Mouse (Mus musculus) cerebellum, adult 2 months (tissue): ENCODE measurements around the gene Anapc4. TPM values are rescaled to one million over a fixed set of nuclear protein-coding genes. Genes with fewer than 3 reads are reported as not detected.
A peak's percentile ranks its signal among the peaks of the same experiment; 100 is the strongest.

Experiments
- DNase-seq, 2 experiments: peaks; one replicate each; pipeline ENCODE4 v3.0.0; 2021
- H3K27ac ChIP-seq: fragments of 200-500 bp; 2 replicates; pipeline ENCODE4 v1.5.1; 2012; ENCODE audit warnings: low read length, control low read depth, inconsistent platforms; ENCODE audit not compliant: insufficient read depth
- H3K27me3 ChIP-seq: fragments of 200-500 bp; 2 replicates; pipeline ENCODE4 v1.6.1; 2012; ENCODE audit warnings: inconsistent platforms, mild to moderate bottlenecking, low read length, moderate library complexity; ENCODE audit not compliant: control insufficient read depth, insufficient read depth
- H3K4me1 ChIP-seq: fragments of 200-500 bp; 2 replicates; pipeline ENCODE4 v1.6.1; 2011; ENCODE audit warnings: low read length; ENCODE audit not compliant: control insufficient read depth, insufficient read depth
- H3K4me3 ChIP-seq: fragments of 200-500 bp; replicated peaks from 2 replicates; pipeline ENCODE3; 2011; ENCODE audit warnings: mild to moderate bottlenecking, low read depth, low read length, control low read depth; ENCODE audit not compliant: insufficient read depth
- CTCF ChIP-seq: fragments of 200-500 bp; IDR thresholded peaks from 2 replicates; pipeline ENCODE4 v1.5.1; 2011; ENCODE audit warnings: low read depth, mild to moderate bottlenecking, control low read depth, low read length, moderate library complexity, borderline replicate concordance; ENCODE audit not compliant: insufficient read depth
- POLR2A ChIP-seq: fragments of 200-500 bp; IDR thresholded peaks from 2 replicates; pipeline ENCODE4 v1.6.1; 2011; ENCODE audit warnings: low read length, control low read depth, borderline replicate concordance; ENCODE audit not compliant: insufficient read depth
- WGBS: fragments of 180-500 bp; shearing (Covaris S2); methylation state at CpG from one replicate; pipeline ENCODE4 v1.1.7; 2018; 5-methylcytosine and 5-hydroxymethylcytosine counted together
- polyA plus RNA-seq: library from polyadenylated mRNA; depleted of rRNA; stranded (reverse); fragments of >200 nt; gene quantifications from 2 replicates; pipeline ENCODE4 v1.2.3, GENCODE M21; 2012; rRNA removed

The Anapc4 gene
- polyA plus RNA-seq, result 111 and 117 TPM in 2 replicates

DNA sequence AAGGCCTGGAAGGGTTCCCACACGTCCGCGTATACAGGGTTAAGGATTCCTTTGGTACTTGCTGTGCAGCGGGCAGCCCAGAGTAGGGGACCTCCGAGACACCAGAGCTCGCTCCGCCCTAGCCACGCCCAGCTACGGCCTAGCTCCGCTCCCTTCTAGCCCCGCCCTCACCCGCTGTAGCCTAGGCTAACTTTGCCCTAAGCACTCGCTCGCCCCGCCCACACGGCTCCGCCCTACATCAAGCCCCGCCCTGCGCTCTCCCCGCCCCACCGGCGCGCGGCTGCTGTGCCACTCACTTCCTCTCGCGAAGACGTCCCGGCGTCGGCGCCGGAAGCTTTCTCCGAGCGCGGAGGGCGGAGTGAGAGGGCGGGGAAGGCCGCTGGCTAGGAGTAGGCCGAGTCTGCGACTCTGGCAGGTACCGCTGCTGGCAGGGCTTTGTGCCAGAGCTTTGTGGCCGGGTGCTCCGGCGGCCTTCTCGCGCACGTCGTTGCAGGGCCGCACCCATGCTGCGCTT lies at the start of gene Anapc4:
Anapc4 (plus strand) TSS at position 252 of the 514 bp plus-strand sequence.
- Histone ChIP-seq H3K27ac (peak within 1 kb of the TSS; percentile 55), H3K4me3 (peak within 1 kb of the TSS; percentile 66), H3K4me1 (peaks cover 5% of the 10 kb centered on the region; the same call in 1 of the 2 replicates), H3K27me3 (no peaks in the 10 kb centered on the region)
- peak; percentile 99 for DNase-seq
- TF ChIP-seq POLR2A, result peak; percentile 73
- no peak for TF ChIP-seq CTCF
- WGBS, result under 1% methylated on average over 50 of the region's 50 CpGs

DNA sequence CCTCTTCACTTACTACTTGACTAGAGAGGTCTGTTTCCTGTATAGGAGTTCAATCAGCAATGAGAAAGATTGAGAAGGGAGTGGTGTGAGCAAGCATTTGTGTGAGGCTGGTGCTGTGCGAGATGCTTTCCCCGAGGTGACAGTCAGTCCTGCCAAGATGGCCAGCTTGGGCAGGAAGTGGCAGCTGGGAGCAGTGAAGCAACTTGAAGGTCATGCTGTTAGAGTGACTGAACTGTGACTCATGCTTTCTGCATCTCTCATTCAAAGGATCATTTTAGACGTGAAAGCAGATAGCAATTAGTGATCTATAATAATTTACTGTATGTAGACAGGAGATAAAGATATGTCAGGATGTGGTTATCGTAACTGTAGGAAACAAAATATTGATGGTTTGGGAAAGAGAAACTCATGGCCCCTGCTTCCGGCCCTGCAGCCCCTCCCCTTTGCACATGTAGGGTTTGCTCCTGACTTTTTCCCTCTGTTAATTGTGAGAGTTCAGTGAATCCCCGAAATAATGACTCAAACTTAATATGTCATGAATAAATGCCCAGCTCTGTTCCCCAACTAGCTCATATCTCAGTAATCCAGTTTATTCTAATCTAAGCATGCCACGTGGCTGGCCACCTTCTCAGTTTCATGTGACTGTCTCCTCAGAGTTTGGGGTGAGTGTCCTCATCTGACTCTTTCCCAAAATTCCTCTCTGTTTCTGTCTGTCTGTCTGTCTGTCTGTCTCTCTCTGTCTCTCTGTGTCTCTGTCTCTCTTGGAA lies 47.1 kb upstream of the Anapc4 start:
- 57% methylated on average over 7 of the region's 7 CpGs for WGBS
- TF ChIP-seq POLR2A, result no peak
- no peak for TF ChIP-seq CTCF
- Histone ChIP-seq H3K4me1 (no peaks in the 10 kb centered on the region), H3K27me3 (no peaks in the 10 kb centered on the region), H3K4me3 (no peak overlapping the region), H3K27ac (no peak overlapping the region)
- DNase-seq, result no peak

DNA sequence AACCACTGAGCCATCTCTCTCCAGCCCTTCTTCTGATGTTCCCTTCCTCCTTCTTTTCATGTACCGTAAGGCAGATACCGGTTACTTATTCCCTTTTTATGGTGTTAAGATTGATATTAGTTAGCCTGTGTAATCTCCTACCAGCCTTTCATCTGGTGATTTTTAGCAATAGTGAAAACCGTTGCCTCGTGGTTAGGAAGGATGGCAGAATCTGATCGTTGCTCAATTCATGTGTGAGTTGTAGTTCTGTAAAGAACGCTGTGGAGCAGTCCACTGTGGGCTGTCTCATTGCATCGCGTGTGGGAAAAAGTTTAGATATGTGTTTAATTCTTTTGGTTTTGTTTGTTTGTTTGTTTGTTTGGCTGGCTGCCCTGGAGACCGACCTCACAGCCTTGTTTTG lies 40.6 kb upstream of the Anapc4 start:
- DNase-seq, result no peak
- 92% methylated on average over 9 of the region's 9 CpGs for WGBS
- Histone ChIP-seq H3K27me3 (no peaks in the 10 kb centered on the region), H3K4me1 (no peaks in the 10 kb centered on the region), H3K27ac (no peak overlapping the region), H3K4me3 (no peak overlapping the region)
- TF ChIP-seq CTCF (no peak), POLR2A (no peak)

DNA sequence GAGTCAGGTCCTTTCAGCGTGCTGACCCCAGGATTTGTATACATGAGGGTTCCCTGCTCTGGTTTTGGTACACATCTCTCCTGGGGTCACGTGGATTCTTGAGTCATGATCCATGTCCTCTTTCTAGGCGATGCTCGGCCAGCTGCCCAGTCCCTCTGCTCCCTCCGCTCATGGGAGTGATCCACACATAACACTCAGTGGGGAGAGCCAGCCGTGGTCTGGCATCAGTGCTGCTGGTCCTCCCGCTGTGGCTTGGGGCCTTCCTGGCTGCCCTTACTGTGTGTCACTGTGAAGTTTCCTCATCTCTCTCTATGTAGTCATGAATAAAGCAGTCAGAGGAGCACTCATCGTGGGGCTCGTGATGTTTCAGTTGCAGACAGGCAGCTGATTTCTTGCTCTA lies 39.7 kb upstream of the Anapc4 start:
- H3K4me3 ChIP-seq, result no peak overlapping the region
- no peak for DNase-seq
- no peaks in the 10 kb centered on the region for H3K27me3 ChIP-seq
- TF ChIP-seq POLR2A (no peak), CTCF (no peak)
- WGBS, result 81% methylated on average over 9 of the region's 9 CpGs
- H3K27ac ChIP-seq, result no peak overlapping the region
- H3K4me1 ChIP-seq, result no peaks in the 10 kb centered on the region

DNA sequence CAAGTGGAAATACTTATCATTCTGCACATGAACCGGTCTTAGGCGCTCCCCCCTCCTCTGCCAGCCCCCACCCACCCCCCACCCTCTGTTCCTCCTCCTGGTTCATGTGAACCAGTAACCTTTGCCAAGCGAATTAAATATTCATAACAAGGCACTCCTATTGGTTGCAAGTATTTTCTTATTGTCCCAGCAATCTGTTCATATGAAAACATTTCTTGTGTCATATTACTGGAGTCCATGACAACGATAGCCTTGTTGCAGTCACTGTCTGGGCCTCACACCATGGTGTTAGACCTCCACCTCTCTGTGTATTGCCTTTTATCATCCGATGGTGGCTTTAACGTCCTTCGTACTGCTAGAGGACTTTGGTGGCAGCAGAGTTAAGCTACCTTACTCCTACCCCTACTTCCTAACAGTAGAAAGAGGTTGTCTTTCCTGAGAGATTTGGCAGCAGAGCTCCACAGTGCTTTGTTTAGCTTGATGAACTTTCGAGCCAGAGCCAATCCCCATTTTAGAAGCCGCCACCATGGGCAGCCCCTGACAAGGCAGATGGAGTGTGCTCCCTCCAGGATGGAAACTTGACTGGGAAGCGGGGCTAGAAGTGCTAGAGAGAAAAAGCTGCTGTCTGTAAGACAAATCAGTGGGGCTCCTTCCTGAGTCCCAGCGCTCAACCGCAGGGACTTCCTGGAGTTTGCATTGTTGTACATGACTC lies 34.4 kb upstream of the Anapc4 start:
- no peak for DNase-seq
- WGBS, result 59% methylated on average over 12 of the region's 12 CpGs
- H3K27me3 ChIP-seq, result no peaks in the 10 kb centered on the region
- H3K27ac ChIP-seq, result no peak overlapping the region
- no peaks in the 10 kb centered on the region for H3K4me1 ChIP-seq
- H3K4me3 ChIP-seq, result no peak overlapping the region
- TF ChIP-seq POLR2A (no peak), CTCF (no peak)

DNA sequence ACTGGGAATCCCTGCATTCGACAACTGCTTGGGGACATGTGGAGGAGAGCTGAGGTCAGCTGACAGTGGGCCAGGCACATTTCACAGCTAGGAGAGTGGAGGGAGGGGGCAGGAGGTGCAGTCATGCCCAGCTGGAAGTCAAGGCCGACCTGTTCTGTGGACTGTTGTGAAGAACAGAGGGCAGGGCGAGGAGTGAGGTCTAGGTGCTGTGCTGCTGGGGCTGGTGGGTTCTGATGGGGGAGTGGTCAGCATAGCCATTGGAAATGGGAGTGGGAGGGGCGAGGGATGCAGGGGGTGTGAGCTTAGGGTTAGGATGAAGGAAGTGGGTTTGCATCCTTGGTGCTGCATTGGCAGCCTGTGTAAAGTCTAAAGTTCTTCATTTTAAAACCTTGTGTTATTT lies 28.0 kb upstream of the Anapc4 start:
- Histone ChIP-seq H3K27me3 (no peaks in the 10 kb centered on the region), H3K27ac (no peak overlapping the region), H3K4me3 (no peak overlapping the region), H3K4me1 (no peaks in the 10 kb centered on the region)
- no peak for TF ChIP-seq POLR2A
- TF ChIP-seq CTCF, result no peak
- WGBS, result 71% methylated on average over 4 of the region's 4 CpGs
- DNase-seq, result no peak

DNA sequence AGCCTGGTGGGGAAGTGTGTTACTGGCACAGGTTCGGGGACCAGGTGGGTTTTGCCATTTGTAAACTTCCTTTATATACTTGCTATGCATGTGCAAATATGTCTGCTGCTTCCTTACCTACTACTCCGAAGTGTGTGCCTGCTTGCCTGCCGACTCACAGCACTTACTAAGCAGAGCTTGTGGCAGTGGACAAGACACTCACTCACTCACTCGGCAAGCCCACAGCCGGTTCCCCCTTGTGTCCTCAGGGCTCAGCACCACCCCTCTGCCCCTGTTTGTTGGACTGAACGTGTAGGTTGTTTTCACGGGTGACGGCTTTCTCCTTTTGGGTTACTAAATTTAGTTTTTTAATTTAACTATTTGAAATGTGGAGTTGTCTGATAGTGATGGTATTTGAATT lies 27.5 kb upstream of the Anapc4 start:
- Histone ChIP-seq H3K27me3 (no peaks in the 10 kb centered on the region), H3K27ac (no peak overlapping the region), H3K4me3 (no peak overlapping the region), H3K4me1 (no peaks in the 10 kb centered on the region)
- DNase-seq, result no peak
- 79% methylated on average over 8 of the region's 8 CpGs for WGBS
- TF ChIP-seq POLR2A (no peak), CTCF (no peak)
